Mouse (Mus musculus) limb, embryonic 12.5 days (tissue): Measurements from ENCODE around the gene Arid5a. TPM values are rescaled to one million over a fixed set of nuclear protein-coding genes. Genes with fewer than 3 reads are reported as not detected.

ENCODE experiments used
- ATAC-seq: fragments of 200-750 bp; cut with Nextera tagmentation; 2 replicates; pipeline ENCODE4 v1.8.0; 2017; ENCODE audit warnings: low read depth, moderate TSS enrichment; ENCODE audit not compliant: insufficient number of reproducible peaks, insufficient read depth, low FRiP score, low TSS enrichment
- H3K27ac ChIP-seq: fragments of 300-500 bp; sonication (generic); 2 replicates; pipeline ENCODE4 v1.5.1; 2016; ENCODE audit warnings: mild to moderate bottlenecking, moderate library complexity
- H3K27me3 ChIP-seq: fragments of 300-500 bp; sonication (generic); 2 replicates; pipeline ENCODE4 v1.6.1; 2016; ENCODE audit warnings: mild to moderate bottlenecking, moderate library complexity
- H3K36me3 ChIP-seq: fragments of 300-500 bp; sonication (generic); 2 replicates; pipeline ENCODE4 v1.6.1; 2016; ENCODE audit warnings: mild to moderate bottlenecking, moderate library complexity
- H3K4me1 ChIP-seq: fragments of 300-500 bp; sonication (generic); replicated peaks from 2 replicates; pipeline ENCODE4 v1.6.1; 2016
- H3K4me2 ChIP-seq: fragments of 300-500 bp; sonication (generic); 2 replicates; pipeline ENCODE4 v1.6.1; 2016; ENCODE audit warnings: mild to moderate bottlenecking, moderate library complexity
- H3K4me3 ChIP-seq: fragments of 300-500 bp; sonication (generic); replicated peaks from 2 replicates; pipeline ENCODE4 v1.5.1; 2016; ENCODE audit warnings: mild to moderate bottlenecking
- H3K9ac ChIP-seq: fragments of 300-500 bp; sonication (generic); replicated peaks from 2 replicates; pipeline ENCODE4 v1.6.1; 2016; ENCODE audit warnings: mild to moderate bottlenecking, moderate library complexity
- H3K9me3 ChIP-seq: fragments of 300-500 bp; sonication (generic); 2 replicates; pipeline ENCODE4 v1.6.1; 2016; ENCODE audit warnings: mild to moderate bottlenecking, moderate library complexity
- WGBS: fragments of 180-500 bp; shearing (Covaris S2); methylation state at CpG from one replicate; pipeline ENCODE4 v1.1.7; 2016; 5-methylcytosine and 5-hydroxymethylcytosine counted together
- polyA plus RNA-seq: library from polyadenylated mRNA; unstranded; fragments of >200 nt; fragmentation: Nextera tagmentation; extraction: Ambion mirVana; gene quantifications from 2 replicates; pipeline ENCODE4 v1.2.1, GENCODE M21; 2016

Gene Arid5a
- polyA plus RNA-seq, 1 experiment from 2014 or later: 4.5 TPM

- no peak overlapping the region for H3K27ac ChIP-seq
- no peak overlapping the region for H3K9ac ChIP-seq
- H3K4me1 ChIP-seq: 0 out of 2 replicates have a peak, but pooled peaks cover 6% of the 10 kb centered on the region
- H3K4me3 ChIP-seq: no peak overlapping the region
- ATAC-seq: no peak
- H3K9me3 ChIP-seq: no peaks in the 10 kb centered on the region
- peaks cover 30% of the 10 kb centered on the region for H3K36me3 ChIP-seq
- 83% methylated on average over 2 of the region's 2 CpGs for WGBS
- H3K4me2 ChIP-seq: no peak overlapping the region
- H3K27me3 ChIP-seq: no peaks in the 10 kb centered on the region
Measured at GRCm38 (mm10) chr1:36326815-36327214, 19.3 kb downstream of the Arid5a start.

GRCm38 (mm10) chr1:36331743-36332142 is 24.2 kb downstream of the Arid5a start:
- Histone ChIP-seq H3K9ac (no peak overlapping the region), H3K36me3 (peaks cover 57% of the 10 kb centered on the region), H3K4me1 (no peaks in the 10 kb centered on the region), H3K4me3 (no peak overlapping the region), H3K4me2 (no peak overlapping the region), H3K9me3 (no peaks in the 10 kb centered on the region), H3K27me3 (no peaks in the 10 kb centered on the region), H3K27ac (no peak overlapping the region)
- ATAC-seq: no peak
- WGBS: 74% methylated on average over 6 of the region's 6 CpGs

GRCm38 (mm10) chr1:36332955-36333887 is 25.7 kb downstream of the Arid5a start:
- Histone ChIP-seq H3K4me2 (no peak overlapping the region), H3K4me3 (no peak overlapping the region), H3K27me3 (no peaks in the 10 kb centered on the region), H3K36me3 (peaks cover 64% of the 10 kb centered on the region), H3K9ac (no peak overlapping the region), H3K9me3 (no peaks in the 10 kb centered on the region), H3K27ac (no peak overlapping the region), H3K4me1 (no peaks in the 10 kb centered on the region)
- no peak; the same call in 1 of the 2 replicates for ATAC-seq
- 83% methylated on average over 14 of the region's 14 CpGs for WGBS

- Histone ChIP-seq H3K27ac (no peak overlapping the region), H3K4me1 (no peaks in the 10 kb centered on the region), H3K9ac (no peak overlapping the region), H3K27me3 (no peaks in the 10 kb centered on the region), H3K4me3 (no peak overlapping the region), H3K4me2 (no peak overlapping the region), H3K9me3 (no peaks in the 10 kb centered on the region), H3K36me3 (peaks cover 98% of the 10 kb centered on the region)
- no peak for ATAC-seq
- WGBS: 90% methylated on average over 6 of the region's 6 CpGs
Measured at GRCm38 (mm10) chr1:36342547-36342946, 35.0 kb downstream of the Arid5a start.

GRCm38 (mm10) chr1:36352351-36352750 is 44.8 kb downstream of the Arid5a start:
- Histone ChIP-seq H3K9ac (no peak overlapping the region), H3K27me3 (no peaks in the 10 kb centered on the region), H3K9me3 (no peaks in the 10 kb centered on the region), H3K4me1 (no peaks in the 10 kb centered on the region), H3K4me3 (no peak overlapping the region), H3K27ac (no peak overlapping the region), H3K4me2 (no peak overlapping the region), H3K36me3 (peaks cover 95% of the 10 kb centered on the region)
- ATAC-seq: no peak
- WGBS: 95% methylated on average over 4 of the region's 4 CpGs

- Histone ChIP-seq H3K4me2 (no peak overlapping the region), H3K36me3 (peaks cover 86% of the 10 kb centered on the region), H3K4me3 (no peak overlapping the region), H3K9ac (no peak overlapping the region), H3K27ac (no peak overlapping the region), H3K27me3 (no peaks in the 10 kb centered on the region), H3K4me1 (no peaks in the 10 kb centered on the region), H3K9me3 (no peaks in the 10 kb centered on the region)
- WGBS: 93% methylated on average over 5 of the region's 5 CpGs
- no peak for ATAC-seq
Measured at GRCm38 (mm10) chr1:36356955-36357695, 49.6 kb downstream of the Arid5a start.

- no peak for ATAC-seq
- Histone ChIP-seq H3K27ac (no peak overlapping the region), H3K4me2 (peak overlapping the region; percentile 78), H3K9me3 (0 out of 2 replicates have a peak, but pooled peaks cover 3% of the 10 kb centered on the region), H3K4me1 (peaks cover 10% of the 10 kb centered on the region), H3K4me3 (peak overlapping the region; percentile 93), H3K36me3 (peaks cover 41% of the 10 kb centered on the region), H3K9ac (peak overlapping the region; percentile 96; the same call in 1 of the 2 replicates), H3K27me3 (no peaks in the 10 kb centered on the region)
- 68% methylated on average over 12 of the region's 12 CpGs for WGBS
Measured at GRCm38 (mm10) chr1:36367698-36368097, 60.2 kb downstream of the Arid5a start.

GRCm38 (mm10) chr1:36368112-36368968 is 60.8 kb downstream of the Arid5a start:
- Histone ChIP-seq H3K27me3 (no peaks in the 10 kb centered on the region), H3K9ac (peak overlapping the region; percentile 96), H3K27ac (peak overlapping the region; percentile 80), H3K4me2 (peak overlapping the region; percentile 78), H3K4me3 (peak overlapping the region; percentile 93), H3K4me1 (peaks cover 10% of the 10 kb centered on the region), H3K36me3 (peaks cover 35% of the 10 kb centered on the region), H3K9me3 (0 out of 2 replicates have a peak, but pooled peaks cover 3% of the 10 kb centered on the region)
- WGBS: 5% methylated on average over 46 of the region's 55 CpGs
- peak; percentile 73 for ATAC-seq

GRCm38 (mm10) chr1:36368969-36369645 is 61.6 kb downstream of the Arid5a start, which contains the start of gene Kansl3:
Kansl3 (minus strand) TSS chr1:36369181.
- Histone ChIP-seq H3K4me1 (peaks cover 10% of the 10 kb centered on the region), H3K36me3 (peaks cover 27% of the 10 kb centered on the region), H3K4me3 (peak within 1 kb of the TSS; percentile 93), H3K27ac (peak within 1 kb of the TSS; percentile 80), H3K27me3 (no peaks in the 10 kb centered on the region), H3K9ac (peak within 1 kb of the TSS; percentile 96), H3K9me3 (0 out of 2 replicates have a peak, but pooled peaks cover 3% of the 10 kb centered on the region), H3K4me2 (peak within 1 kb of the TSS; percentile 78)
- ATAC-seq: peak; percentile 77; the same call in 1 of the 2 replicates
- 4% methylated on average over 61 of the region's 61 CpGs for WGBS

GRCm38 (mm10) chr1:36370918-36371317 is 63.4 kb downstream of the Arid5a start:
- Histone ChIP-seq H3K4me3 (no peak overlapping the region), H3K9me3 (0 out of 2 replicates have a peak, but pooled peaks cover 3% of the 10 kb centered on the region), H3K27ac (no peak overlapping the region), H3K4me1 (peaks cover 10% of the 10 kb centered on the region), H3K4me2 (no peak overlapping the region), H3K36me3 (peaks cover 11% of the 10 kb centered on the region), H3K9ac (no peak overlapping the region), H3K27me3 (no peaks in the 10 kb centered on the region)
- ATAC-seq: no peak
- WGBS: 85% methylated on average over 6 of the region's 6 CpGs
